Mouse (Mus musculus) T-cell, adult 2 months (primary cell): ENCODE measurements around the gene Daxx.

Experiments used
- DNase-seq: peaks from one replicate; pipeline ENCODE4 v3.0.0; 2022; ENCODE audit warnings: low spot score

Gene Daxx

GRCm38 (mm10) chr17:33920282-33921097, 11.3 kb downstream of the Daxx start:
- peak; percentile 84 for DNase-seq

DNA sequence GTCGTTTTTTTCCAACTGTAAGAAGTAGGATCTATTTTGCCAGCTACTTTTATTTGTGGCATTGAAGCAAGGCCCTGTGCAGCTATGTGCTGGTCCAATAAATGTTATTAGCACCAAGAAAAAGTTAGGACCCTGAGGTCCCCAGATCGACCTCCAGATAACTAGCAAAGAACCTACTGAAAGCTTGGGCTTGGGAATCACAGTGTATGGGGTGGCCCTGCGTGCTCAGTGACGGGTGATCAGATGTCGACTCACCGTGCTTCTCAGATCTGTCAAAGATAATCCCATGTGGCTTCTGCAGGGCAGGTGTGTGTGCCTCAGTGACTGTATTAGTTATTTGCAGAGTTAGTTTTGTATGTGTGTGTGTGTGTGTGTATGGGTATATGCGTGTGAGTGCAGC, 12.1 kb downstream of the Daxx start:
- DNase-seq: no peak

DNA sequence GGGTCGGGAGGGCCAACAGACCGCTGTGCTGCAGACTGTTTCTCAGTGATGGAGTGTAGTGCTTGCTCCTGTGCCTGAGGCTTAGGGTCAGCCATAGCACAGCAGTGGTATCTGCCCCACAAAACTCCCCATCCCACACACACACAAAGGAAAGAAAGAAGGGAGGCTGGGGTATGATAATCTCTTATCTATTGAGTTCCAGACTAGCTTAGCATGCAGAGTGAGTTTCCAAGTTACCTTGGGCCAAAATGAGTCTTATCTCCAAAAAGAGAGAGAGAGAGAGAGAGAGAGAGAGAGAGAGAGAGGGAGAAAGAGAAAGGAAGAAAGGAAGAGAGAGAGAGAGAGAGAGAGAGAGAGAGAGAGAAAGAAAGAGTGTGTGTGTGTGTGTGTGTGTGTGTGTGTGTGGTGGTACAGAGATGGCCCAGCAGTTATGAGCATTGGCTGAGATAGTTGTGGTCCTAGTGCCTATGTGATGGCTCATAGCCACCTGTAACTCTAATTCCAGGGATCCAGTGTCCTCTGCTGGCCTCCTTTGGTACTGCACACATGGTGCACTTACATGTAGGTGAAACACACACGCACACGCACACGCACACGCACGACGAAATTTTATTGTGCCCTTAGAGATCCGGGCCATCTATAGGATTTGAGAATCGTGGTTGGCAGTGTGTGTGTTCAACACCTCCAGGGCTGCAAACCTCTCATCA, 15.5 kb downstream of the Daxx start:
- DNase-seq: peak; percentile 73

- no peak for DNase-seq
Observed at GRCm38 (mm10) chr17:33925406-33926116, 16.3 kb downstream of the Daxx start.

DNA sequence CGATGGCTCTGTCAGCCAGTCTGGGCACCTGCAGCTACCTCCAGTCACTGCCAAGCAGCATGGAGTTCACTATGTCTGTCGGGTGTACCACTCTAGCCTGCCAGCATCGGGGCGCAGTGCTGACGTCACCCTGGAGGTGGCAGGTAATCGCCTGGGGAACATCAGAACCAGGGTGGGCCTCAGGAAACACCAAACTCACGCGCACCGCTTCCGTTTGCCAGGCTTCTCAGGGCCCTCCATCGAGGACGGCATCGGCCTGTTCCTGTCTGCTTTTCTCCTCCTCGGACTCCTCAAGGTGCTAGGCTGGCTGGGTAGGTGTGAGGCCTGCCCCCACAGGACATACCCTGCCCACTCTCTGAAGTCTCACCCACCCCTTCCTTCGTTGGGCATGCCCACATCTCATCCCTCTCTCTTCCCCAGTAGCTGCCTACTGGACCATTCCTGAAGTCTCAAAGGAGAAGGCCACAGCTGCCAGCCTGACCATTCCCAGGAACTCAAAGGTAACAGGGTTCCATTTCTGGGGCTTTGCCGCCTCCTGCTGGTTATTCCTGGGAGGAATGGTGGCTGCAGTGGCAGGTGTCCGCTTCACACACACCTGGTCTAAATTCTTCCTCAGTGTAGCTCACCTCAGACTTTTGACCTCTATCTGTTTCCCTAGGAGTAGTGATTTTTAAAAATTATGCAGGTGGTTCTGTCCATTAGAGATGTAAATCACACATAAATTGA, 17.2 kb downstream of the Daxx start:
- DNase-seq: no peak

DNA sequence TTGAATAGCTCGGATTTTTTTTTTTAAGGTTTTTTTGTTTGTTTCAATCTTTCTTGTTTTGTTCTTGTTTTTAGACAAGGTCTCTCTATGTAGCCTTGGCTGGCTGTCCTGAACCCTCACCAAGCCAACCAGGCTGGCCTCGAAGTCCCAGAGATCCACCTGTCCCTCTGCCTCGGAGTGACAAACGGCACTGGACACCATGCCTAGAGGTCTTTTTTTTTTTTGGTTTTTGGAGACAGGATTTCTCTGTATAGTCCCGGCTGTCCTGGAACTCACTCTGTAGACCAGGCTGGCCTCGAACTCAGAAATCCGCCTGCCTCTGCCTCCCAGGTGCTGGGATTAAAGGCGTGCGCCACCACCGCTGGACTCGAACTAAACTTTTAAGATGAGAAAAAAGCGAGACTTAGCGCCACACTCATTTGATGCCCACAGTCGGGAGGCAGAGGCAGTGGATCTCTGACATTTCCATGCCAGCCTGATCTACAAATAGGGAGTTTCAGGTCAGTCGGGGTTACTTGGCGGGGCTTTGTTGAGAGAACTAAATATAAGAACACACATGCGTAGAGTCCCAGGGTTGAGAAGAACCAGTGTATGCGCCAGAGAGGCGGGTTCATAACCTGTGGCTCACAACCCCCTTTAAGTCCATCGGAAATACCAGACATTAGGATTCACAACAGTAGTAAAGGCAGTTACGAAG, 19.2 kb downstream of the Daxx start:
- DNase-seq: no peak

DNA sequence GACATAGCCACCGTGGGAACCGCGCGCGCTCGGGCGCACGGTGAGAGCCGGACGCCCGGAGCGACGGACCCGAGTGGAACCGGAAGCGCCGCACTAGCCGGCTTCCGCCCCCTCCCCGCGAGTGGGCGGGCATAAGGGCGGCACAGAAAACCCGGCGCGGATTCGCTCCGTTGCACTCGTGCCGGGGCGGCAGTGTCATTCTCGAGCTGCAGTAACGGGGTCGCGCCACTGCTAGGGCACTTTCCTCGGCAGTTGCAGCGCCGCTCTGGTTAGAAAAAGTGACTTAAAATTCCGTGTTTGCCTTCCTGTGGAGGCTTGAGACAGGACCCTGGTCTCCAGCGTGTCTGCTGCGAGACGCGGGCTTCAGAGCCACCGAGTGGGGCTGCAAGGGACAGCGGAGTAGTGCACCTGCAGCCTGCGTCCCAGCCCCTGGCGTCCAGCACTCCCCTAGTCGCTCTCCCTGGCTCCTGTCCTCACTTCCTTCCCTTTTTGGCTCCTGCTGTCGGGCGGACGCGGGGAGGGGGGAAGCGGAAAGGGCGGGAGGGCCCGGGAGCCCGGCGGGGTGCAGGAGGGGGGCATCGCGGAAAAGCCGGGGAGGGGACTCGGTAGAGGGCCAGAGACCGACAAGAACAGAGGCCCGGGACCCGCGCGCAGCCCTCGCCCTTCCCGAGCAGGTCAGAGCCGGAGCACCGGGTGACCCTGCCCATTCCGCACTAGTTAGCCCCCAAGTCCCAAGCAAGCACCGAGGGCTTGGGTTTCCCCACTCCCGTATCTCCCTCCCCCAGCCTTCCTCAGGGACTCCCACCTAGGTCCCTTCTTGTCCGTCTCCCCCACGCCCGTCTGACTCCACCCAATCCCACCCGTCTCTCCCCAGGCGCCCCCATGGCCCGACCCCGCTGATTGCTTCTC, 20.4 kb downstream of the Daxx start, which contains the start of gene Rgl2:
Gene Rgl2 (plus strand): TSS at position 173 of the 909 bp plus-strand sequence.
- DNase-seq: peak; percentile 94

- DNase-seq: peak; percentile 57
Observed at GRCm38 (mm10) chr17:33930280-33931158, 21.3 kb downstream of the Daxx start.

DNA sequence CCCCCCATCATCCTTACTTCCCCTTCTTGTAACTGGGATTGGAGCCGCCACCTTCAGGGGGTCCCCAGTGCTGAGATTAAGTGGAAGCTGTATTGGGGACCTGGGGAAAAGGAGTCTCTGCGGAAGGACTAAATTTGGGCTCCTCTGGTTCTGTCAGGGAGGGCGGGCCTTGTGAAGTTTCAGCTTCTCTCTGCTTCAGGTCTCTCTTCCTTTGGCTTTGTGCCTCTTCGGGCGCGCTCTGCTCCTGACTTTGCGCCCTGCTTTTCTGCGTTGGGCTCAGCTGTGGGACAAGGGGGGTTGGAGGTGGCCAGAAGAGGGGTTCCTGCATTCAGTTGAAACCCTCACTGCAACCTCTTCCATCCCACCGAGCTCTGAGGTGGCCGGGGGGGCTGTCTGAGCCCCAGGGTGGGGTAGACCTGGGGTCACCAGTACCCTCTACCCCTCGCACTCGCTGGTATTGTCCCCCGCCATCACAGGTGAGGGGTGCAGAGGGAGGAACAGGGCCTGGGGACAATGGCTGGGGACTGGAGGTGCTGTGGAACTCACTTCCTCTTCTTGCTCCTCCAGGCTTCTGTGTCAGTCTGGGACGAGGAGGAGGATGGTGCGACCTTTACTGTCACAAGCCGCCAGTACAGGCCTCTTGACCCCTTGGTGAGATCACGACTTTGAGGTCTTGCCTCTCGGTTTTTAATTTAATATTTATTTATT, 22.1 kb downstream of the Daxx start:
- peak; percentile 46 for DNase-seq

DNA sequence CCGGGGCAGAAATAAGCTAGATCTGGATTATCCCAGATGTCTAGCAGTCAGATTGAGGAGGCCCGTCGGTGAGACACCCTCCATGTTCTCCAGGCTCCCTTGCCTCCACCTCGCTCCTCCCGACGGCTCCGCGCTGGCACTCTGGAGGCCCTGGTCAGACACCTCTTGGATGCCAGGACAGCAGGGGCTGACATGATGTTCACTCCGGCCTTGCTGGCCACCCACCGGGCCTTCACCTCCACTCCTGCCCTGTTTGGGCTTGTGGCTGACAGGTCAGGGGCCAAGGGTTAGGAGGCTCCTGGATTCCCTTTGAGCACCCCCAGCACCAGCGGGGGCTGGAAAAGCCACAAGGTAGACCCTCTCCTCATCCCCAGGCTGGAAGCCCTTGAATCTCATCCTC, 22.7 kb downstream of the Daxx start:
- DNase-seq: no peak

- no peak for DNase-seq
Observed at GRCm38 (mm10) chr17:33932448-33932847, 23.2 kb downstream of the Daxx start.

GRCm38 (mm10) chr17:33932970-33933369, 23.8 kb downstream of the Daxx start:
- no peak for DNase-seq

GRCm38 (mm10) chr17:33935422-33936055, 26.3 kb downstream of the Daxx start:
- no peak for DNase-seq

DNA sequence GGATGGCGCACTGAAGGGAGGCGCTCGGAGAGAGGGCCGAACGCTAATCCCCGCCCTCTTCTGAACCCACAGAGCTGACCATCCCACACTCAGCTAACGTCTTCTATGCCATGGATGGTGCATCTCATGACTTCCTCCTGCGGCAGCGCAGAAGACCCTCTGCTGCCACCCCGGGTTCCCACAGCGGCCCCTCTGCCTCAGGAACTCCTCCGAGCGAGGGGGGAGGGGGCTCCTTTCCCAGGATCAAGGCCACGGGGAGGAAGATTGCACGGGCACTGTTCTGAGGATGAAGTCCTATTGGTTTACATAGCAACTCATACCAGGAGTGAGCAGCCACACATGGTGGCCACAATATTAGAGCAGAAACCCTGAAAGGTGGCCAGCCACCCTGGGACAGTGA, 27.8 kb downstream of the Daxx start:
- DNase-seq: no peak

GRCm38 (mm10) chr17:33938783-33939182, 29.6 kb downstream of the Daxx start:
- DNase-seq: no peak

DNA sequence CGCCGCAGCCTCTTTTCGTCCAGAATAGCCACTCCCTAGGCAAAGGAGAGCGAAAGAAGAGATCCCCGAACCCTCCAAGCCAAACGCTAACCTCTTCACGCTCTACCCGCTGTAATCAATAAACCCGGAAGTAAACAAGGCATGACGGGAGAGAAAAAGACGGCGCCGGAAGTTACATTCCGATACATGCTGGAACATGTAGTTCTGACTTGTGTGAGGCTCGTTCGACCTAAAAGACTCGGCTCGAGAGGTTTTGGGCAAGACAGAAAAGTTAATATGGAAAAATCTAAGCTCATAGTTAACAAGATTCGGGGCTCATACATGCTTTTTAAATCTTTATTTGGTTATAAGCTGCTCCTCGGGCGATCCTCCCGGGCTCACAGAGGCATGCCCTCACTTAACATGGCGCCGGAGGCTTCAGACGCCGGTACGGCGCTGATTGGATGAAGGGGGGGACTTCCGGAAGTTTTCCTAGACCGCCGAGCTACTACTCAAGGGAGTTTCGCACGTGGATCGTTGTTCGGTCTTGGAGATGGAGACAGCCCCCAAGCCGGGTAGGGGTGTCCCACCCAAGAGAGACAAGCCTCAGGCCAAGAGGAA, 31.1 kb downstream of the Daxx start, which contains the start of the genes Pfdn6 and Wdr46:
Gene Pfdn6 (minus strand): TSS at position 138 of the 600 bp plus-strand sequence.
Gene Wdr46 (plus strand): TSS at position 455 of the 600 bp plus-strand sequence.
- DNase-seq: peak; percentile 84

- no peak for DNase-seq
Observed at GRCm38 (mm10) chr17:33940981-33941380, 31.8 kb downstream of the Daxx start.

DNA sequence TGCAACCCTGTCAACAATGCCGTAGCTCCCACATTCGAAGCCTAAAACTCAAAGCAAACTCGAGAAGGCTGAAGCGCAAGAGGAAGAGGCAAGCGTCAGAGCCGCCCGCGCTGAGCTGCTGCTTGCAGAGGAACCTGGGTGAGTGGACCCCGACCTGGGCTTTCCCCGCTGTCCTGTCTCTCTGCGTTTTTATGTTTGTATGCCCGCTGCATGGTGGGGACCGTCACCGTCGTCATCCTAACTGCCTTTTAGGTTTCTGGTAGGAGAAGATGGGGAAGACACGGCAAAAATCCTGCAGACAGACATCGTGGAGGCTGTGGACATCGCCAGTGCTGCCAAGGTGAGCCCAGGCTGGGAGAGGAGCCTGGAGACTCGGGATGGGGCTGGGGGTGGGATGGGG, 32.2 kb downstream of the Daxx start:
- no peak for DNase-seq
